Mouse (Mus musculus): ENCODE measurements around the gene Oaz1.

DNA sequence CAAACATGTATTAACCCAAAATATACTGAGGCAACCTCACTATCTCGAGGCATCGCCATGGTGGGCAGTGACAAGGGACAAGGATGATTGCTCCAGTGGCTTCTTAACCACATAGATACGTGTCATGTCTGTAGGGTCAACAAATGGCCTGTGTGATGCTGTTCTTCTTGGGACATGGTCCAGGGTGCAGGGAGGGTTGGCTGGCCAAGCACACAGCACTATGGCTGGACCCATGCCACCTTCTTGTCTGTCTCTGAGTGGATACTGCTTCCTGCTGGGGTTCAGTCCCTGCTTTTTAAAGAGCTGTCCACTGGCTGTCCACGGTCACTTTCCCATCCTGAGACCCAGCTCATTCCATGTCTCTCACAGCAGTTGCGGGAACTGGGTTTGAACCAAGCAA is 49.3 kb upstream of the Oaz1 start:
- TF ChIP-seq POLR2A (IDR thresholded peaks at IDR 0.05; ENCODE audit: low read depth, low read length) (no peak), CTCF (IDR thresholded peaks at IDR 0.05; ENCODE audit: borderline replicate concordance, insufficient read depth, low read length) (no peak)

Data from embryonic fibroblast, embryonic 13.5 days (primary cell).